Mouse (Mus musculus): ENCODE measurements around the gene Shisal1.

The Shisal1 gene

GRCm38 (mm10) chr15:84446997-84447396 lies at the start of gene Shisal1:
Gene Shisal1 (minus strand): TSS chr15:84447097.
- DNase-seq = no peak

- no peak for DNase-seq
Measured at GRCm38 (mm10) chr15:84490486-84490885, 43.6 kb upstream of the Shisal1 start.

GRCm38 (mm10) chr15:84484255-84484654 lies 37.4 kb upstream of the Shisal1 start:
- DNase-seq = no peak

- DNase-seq = no peak
Measured at GRCm38 (mm10) chr15:84483622-84484021, 36.7 kb upstream of the Shisal1 start.

GRCm38 (mm10) chr15:84481259-84481877 lies 34.5 kb upstream of the Shisal1 start:
- no peak for DNase-seq

- no peak for DNase-seq
Measured at GRCm38 (mm10) chr15:84469391-84469790, 22.5 kb upstream of the Shisal1 start.

- DNase-seq = no peak
Measured at GRCm38 (mm10) chr15:84467761-84468160, 20.9 kb upstream of the Shisal1 start.

- DNase-seq = no peak
Measured at GRCm38 (mm10) chr15:84466458-84467267, 19.8 kb upstream of the Shisal1 start.

GRCm38 (mm10) chr15:84461429-84461828 lies 14.5 kb upstream of the Shisal1 start:
- DNase-seq = no peak

GRCm38 (mm10) chr15:84458983-84459382 lies 12.1 kb upstream of the Shisal1 start:
- no peak for DNase-seq

- DNase-seq = no peak
Measured at GRCm38 (mm10) chr15:84455286-84455685, 8.4 kb upstream of the Shisal1 start.

- no peak for DNase-seq
Measured at GRCm38 (mm10) chr15:84453091-84453490, 6.2 kb upstream of the Shisal1 start.

GRCm38 (mm10) chr15:84450441-84451183 lies 3.7 kb upstream of the Shisal1 start:
- DNase-seq = peak; percentile 83

- peak; percentile 42 for DNase-seq
Measured at GRCm38 (mm10) chr15:84445812-84446716, 833 bp downstream of the Shisal1 start.

- no peak for DNase-seq
Measured at GRCm38 (mm10) chr15:84444181-84444580, 2.7 kb downstream of the Shisal1 start.

- DNase-seq = no peak
Measured at GRCm38 (mm10) chr15:84443631-84444030, 3.3 kb downstream of the Shisal1 start.

GRCm38 (mm10) chr15:84441682-84442315 lies 5.1 kb downstream of the Shisal1 start:
- no peak for DNase-seq

- DNase-seq = no peak
Measured at GRCm38 (mm10) chr15:84440820-84441219, 6.1 kb downstream of the Shisal1 start.

GRCm38 (mm10) chr15:84433586-84434185 lies 13.2 kb downstream of the Shisal1 start:
- DNase-seq = no peak

- DNase-seq = no peak
Measured at GRCm38 (mm10) chr15:84430482-84430881, 16.4 kb downstream of the Shisal1 start.

GRCm38 (mm10) chr15:84427624-84428023 lies 19.3 kb downstream of the Shisal1 start:
- DNase-seq = no peak

- DNase-seq = no peak
Measured at GRCm38 (mm10) chr15:84425733-84426132, 21.2 kb downstream of the Shisal1 start.

Measured in right cerebral cortex, postnatal 25 days (tissue).